Mouse (Mus musculus) testis, adult 2 months (tissue): ENCODE measurements around the gene Padi1. TPM values are rescaled to one million over a fixed set of nuclear protein-coding genes. Genes with fewer than 3 reads are reported as not detected.
A peak's percentile ranks its signal among the peaks of the same experiment; 100 is the strongest.

Source experiments
- H3K27ac ChIP-seq: fragments of 200-500 bp; 2 replicates; pipeline ENCODE4 v1.5.1; 2012; ENCODE audit warnings: low read depth, low read length; ENCODE audit not compliant: control insufficient read depth, insufficient read depth
- H3K27me3 ChIP-seq: fragments of 200-500 bp; 2 replicates; pipeline ENCODE4 v1.6.1; 2012; ENCODE audit warnings: mild to moderate bottlenecking, low read length, moderate library complexity; ENCODE audit not compliant: control insufficient read depth, insufficient read depth
- H3K36me3 ChIP-seq: fragments of 200-500 bp; 2 replicates; pipeline ENCODE4 v1.6.1; 2012; ENCODE audit warnings: mild to moderate bottlenecking, low read length; ENCODE audit not compliant: control insufficient read depth, insufficient read depth
- H3K4me1 ChIP-seq: fragments of 200-500 bp; 2 replicates; pipeline ENCODE4 v1.6.1; 2012; ENCODE audit warnings: low read length; ENCODE audit not compliant: control insufficient read depth, insufficient read depth
- H3K4me3 ChIP-seq: fragments of 200-500 bp; 2 replicates; pipeline ENCODE4 v1.5.1; 2012; ENCODE audit warnings: low read depth, mild to moderate bottlenecking, low read length, moderate library complexity, mixed read lengths; ENCODE audit not compliant: control insufficient read depth
- CTCF ChIP-seq: fragments of 200-500 bp; IDR thresholded peaks from 2 replicates; pipeline ENCODE4 v1.5.1; 2012; ENCODE audit warnings: low read depth, mild to moderate bottlenecking, inconsistent platforms, low read length, moderate library complexity; ENCODE audit not compliant: control insufficient read depth, insufficient read depth, insufficient replicate concordance
- POLR2A ChIP-seq: fragments of 200-500 bp; IDR thresholded peaks from 2 replicates; pipeline ENCODE4 v1.6.1; 2012; ENCODE audit warnings: low read depth, mild to moderate bottlenecking, inconsistent platforms, low read length, moderate library complexity; ENCODE audit not compliant: control insufficient read depth
- polyA plus RNA-seq: library from polyadenylated mRNA; depleted of rRNA; stranded (reverse); fragments of >200 nt; gene quantifications from 2 replicates; pipeline ENCODE4 v1.2.3, GENCODE M21; 2012; rRNA removed

The Padi1 gene
- polyA plus RNA-seq, result 0.47 and 0.58 TPM in 2 replicates

DNA sequence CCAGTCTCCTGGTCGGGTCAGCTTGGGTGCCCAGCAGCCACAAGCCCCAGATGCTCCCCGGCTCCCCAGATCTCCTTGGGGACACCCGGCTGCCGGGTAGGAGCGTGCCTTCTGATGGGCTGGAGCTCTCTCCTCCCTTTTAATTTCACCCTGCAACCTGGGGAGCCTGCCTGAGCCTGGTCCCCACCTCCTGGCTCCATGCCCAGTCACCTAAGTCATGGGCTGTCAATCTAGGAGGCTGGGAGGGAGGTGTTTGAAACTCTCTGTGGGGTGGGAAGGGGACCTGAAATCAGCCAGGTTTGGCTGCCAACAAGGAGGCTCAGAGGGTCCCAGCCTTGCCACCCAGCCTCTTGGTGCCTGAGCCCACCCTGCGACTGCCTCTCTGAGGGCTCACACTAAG lies at the start of gene Padi1:
Gene Padi1, minus strand, starts transcription at position 113 of the 400 bp plus-strand sequence.
- Histone ChIP-seq H3K4me1 (no peaks in the 10 kb centered on the region), H3K27ac (no peak within 1 kb of the TSS), H3K4me3 (no peak within 1 kb of the TSS), H3K27me3 (no peaks in the 10 kb centered on the region), H3K36me3 (no peaks in the 10 kb centered on the region)
- TF ChIP-seq POLR2A (no peak), CTCF (no peak)

DNA sequence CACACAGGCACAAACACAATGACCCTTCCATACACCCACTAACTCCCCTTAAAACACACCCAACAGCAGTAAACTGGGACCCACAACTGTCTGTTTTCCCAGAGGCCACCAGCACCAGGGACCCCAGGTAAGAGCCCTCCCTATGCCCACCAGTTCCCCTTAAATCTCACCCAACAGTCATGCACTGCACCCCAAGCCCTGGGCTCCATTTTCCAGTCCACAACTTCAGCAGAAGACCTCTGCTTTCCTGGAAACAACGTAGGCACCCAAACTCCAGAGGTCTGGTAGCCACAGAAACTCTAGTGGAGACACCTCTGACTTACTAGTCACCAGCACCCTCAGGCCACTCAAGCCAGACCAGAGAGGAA lies 46.6 kb upstream of the Padi1 start:
- Histone ChIP-seq H3K36me3 (no peaks in the 10 kb centered on the region), H3K4me3 (no peak overlapping the region), H3K4me1 (no peaks in the 10 kb centered on the region), H3K27ac (no peak overlapping the region), H3K27me3 (no peaks in the 10 kb centered on the region)
- TF ChIP-seq POLR2A (no peak), CTCF (no peak)

DNA sequence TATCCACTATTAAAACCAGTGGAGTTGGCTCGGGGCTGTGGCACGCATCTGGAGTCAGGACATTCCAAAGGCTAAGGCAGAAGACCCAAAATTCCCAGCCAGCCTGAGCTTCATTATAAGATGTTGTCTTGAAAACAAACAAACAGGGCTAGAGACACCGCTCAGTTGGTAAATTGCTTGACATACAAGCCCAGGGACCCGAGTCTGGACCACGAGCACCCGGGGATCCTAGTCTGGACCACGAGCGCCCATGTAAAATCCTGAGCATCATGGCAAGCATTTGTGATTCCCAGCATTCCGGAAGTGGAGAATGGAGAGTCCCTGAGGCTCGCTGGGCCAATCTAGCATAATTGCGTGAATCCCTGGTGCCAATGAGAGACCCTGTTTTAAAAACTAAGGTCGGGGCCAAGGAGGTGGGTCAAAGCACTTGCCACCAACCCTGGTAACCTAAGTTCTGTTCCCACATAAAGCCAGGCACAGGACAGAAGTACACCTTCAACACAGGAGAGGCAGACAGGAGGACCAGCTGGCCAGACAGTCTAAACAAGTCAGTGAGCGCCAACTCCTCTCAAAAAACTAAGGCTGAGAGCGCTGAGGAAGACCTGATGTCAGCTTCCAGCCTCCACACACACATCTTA lies 46.1 kb upstream of the Padi1 start:
- H3K4me3 ChIP-seq, result no peak overlapping the region
- TF ChIP-seq CTCF (no peak), POLR2A (no peak)
- H3K36me3 ChIP-seq, result no peaks in the 10 kb centered on the region
- no peak overlapping the region for H3K27ac ChIP-seq
- no peaks in the 10 kb centered on the region for H3K4me1 ChIP-seq
- H3K27me3 ChIP-seq, result no peaks in the 10 kb centered on the region

DNA sequence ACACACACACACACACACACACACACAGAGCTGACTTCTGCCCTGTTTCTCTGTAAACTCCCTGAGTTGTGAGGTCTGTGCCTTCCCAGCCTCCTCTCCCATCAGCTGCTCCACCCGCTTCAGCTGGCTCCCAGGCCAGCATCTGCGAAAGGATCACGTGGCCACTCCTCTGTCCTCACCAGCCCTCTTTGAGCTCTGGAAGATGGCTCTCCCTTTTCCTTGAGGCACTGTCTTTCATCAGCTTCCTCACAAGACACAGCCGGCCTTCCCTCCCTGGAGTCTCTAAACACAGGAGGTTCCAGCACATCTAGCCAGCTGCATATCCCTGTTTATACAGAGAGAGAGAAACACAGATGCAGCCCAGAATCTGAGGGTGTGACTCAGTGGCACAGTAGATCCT lies 38.3 kb upstream of the Padi1 start:
- no peaks in the 10 kb centered on the region for H3K36me3 ChIP-seq
- no peak overlapping the region for H3K27ac ChIP-seq
- H3K4me3 ChIP-seq, result no peak overlapping the region
- no peaks in the 10 kb centered on the region for H3K27me3 ChIP-seq
- no peak for TF ChIP-seq POLR2A
- TF ChIP-seq CTCF, result no peak
- no peaks in the 10 kb centered on the region; the same call in 1 of the 2 replicates for H3K4me1 ChIP-seq

DNA sequence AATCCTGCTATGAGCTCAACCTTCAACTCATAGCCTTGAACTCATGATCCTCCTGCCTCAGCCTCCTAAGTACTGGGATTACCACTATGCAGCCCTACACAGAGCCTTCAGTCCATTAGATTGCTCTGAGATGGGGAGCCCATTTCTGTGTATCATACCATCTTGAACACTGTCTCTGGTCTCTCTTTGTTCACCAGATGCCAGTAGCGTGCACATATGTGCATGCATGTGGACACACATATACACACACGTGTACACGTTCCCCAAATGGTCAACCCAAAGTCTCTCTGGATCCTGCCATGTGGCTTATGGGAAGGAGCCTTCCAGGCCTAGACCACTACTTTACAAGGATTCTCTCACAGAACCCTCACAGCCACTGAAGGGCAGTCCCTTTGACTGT lies 37.4 kb upstream of the Padi1 start:
- no peak overlapping the region for H3K27ac ChIP-seq
- H3K4me3 ChIP-seq, result no peak overlapping the region
- no peaks in the 10 kb centered on the region for H3K27me3 ChIP-seq
- no peaks in the 10 kb centered on the region; the same call in 1 of the 2 replicates for H3K4me1 ChIP-seq
- H3K36me3 ChIP-seq, result no peaks in the 10 kb centered on the region
- TF ChIP-seq POLR2A (no peak), CTCF (no peak)

DNA sequence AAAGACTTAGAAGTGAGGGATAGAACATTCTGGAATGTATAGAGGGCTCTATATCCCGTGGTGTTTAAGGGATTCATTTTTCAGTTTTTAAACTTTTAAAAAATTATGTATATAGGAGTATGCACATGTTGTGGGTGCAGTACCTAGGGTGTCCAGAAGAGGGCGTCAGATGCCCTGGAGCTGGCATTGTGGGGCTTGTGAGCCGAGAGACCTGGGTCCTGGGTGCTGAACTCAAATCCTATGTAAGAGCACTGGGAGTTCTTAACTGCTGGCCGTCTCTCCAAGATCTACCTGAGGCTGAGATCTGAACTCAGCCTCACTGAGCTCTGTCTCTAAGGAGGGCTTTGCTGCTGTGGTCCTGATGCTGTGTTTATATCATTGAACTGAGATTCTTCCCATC lies 36.8 kb upstream of the Padi1 start:
- H3K4me1 ChIP-seq, result no peaks in the 10 kb centered on the region; the same call in 1 of the 2 replicates

DNA sequence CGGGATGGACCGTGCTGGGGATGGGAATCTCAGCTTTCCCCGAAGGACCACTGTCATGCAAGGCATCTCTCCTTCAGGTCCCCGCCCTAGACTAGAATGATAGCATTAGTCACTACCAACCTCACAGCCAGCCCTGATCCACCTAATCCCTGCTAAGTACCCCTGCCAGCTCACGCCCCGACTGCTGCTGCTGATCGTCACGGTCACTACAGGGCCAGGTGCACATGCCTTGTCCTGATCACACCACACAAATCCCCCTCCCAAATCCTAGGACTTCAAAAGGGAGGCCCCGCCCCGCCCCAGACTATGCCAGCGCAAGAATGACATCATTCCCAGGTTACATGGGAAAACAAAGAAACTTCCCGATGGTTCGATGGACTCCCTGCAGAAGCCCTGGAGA lies 36.2 kb upstream of the Padi1 start:
- TF ChIP-seq POLR2A, result no peak
- TF ChIP-seq CTCF, result no peak
- no peaks in the 10 kb centered on the region; the same call in 1 of the 2 replicates for H3K4me1 ChIP-seq
- no peak overlapping the region for H3K4me3 ChIP-seq
- no peaks in the 10 kb centered on the region for H3K27me3 ChIP-seq
- no peaks in the 10 kb centered on the region for H3K36me3 ChIP-seq
- H3K27ac ChIP-seq, result no peak overlapping the region

More for the DNA sequence above, 36.8 kb upstream of the Padi1 start:
- Histone ChIP-seq H3K27ac (no peak overlapping the region), H3K4me3 (no peak overlapping the region), H3K27me3 (no peaks in the 10 kb centered on the region), H3K36me3 (no peaks in the 10 kb centered on the region)
- TF ChIP-seq POLR2A, result no peak
- peak; percentile 79 for TF ChIP-seq CTCF
